Mouse (Mus musculus): ENCODE measurements around the gene Sp8.

Sp8 gene

GRCm38 (mm10) chr12:118849203-118849861 is 3.2 kb downstream of the Sp8 start:
- DNase-seq: peak in 1 of 2 experiments; percentile 9

GRCm38 (mm10) chr12:118849996-118850395 is 3.9 kb downstream of the Sp8 start:
- no peak for DNase-seq

DNA sequence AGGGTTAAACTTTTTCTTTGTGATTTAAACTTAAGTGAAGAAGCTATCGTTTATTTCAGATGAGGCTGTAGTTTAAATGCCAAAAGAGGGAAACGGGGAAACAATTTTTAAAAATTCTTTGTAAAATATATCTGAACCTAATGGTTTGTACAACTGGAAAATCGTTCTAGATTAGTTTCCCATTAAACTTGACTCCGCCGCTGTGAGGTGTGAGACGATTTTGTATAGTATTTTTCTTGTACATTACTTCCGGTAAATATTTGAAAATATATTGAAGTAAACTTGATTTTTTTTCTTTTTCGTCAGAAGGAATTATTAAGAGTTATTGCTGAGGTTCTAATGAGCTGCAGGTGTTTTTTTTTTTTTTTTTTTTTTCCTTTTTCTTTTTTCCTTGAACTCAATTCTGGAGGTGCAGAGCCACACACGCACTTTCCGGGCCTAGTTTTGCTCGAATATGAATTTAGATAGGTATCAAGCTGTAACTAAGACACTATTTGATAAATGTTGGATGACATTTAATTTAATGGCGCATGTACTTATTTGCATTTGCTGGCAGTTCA is 4.8 kb downstream of the Sp8 start:
- no peak for DNase-seq

DNA sequence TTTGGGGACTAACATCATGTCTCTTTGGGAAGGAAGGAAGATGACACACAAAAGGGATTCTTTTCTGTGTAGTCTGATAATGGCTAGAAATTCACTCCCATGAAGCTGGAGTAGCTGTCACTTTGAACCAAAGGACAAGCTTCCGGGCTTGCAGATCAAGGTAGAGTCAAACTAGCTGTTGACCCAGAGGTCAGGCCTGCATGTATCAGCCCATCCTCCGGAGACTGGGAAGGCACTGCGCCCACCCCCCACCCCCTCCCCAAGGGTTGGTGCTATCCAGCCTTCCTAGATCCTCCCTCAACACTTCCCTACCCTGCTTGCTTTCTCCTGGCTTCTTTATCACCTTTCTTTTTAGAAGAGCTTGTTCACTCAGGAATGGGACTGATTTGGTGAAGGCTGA is 7.2 kb downstream of the Sp8 start:
- no peak for DNase-seq

DNA sequence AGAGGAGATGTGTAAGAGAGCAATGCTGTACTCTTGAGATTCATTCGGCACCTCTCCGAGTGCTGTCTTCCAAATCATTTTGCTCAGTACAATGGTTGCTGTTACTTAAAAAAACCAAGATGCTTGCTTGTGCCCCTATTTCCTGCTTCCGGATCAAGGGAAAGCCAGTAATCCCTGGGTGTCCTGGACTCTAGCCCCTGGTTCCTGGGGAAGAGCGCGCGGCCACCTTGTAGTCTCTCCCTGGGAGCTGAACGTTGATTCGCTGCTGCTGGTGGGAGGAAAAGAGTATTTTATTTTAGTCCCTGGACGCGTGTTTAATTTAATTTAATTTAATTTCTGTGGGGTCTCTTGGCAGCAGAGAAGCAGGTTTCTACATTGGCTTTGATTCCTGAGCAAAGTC is 8.3 kb downstream of the Sp8 start:
- DNase-seq: no peak

DNA sequence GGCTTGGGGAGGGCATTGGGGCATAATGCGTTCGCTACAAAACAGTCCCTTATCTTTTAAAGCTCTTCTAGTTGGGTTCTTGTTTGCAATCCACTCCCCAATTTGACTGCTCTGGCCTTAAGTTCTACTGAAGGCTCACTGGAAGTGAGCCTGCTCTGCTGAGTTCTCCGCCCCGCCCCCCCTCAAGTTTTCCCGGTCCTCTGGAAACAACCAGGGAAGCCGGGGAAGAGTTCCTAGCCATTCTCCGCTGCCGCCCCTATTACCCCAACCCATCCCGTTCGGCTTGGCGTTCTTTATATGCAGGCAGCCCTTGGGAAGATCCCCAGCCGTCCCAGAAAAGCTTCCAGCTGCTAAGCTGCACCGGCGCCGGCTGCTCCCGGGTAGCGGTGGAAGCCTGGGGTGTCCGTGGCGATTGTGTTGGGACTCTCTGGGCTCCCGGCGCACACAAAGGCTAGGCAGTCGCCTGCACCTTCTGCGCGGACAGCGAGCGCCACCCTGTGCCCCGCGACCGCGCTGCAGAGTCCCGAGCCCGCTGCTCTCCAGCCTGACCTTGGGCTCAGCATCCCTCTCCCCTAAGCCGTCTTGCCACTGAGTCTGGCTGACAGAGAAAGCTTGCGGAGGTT is 8.8 kb downstream of the Sp8 start:
- DNase-seq: peak; percentile 30 to 33

DNA sequence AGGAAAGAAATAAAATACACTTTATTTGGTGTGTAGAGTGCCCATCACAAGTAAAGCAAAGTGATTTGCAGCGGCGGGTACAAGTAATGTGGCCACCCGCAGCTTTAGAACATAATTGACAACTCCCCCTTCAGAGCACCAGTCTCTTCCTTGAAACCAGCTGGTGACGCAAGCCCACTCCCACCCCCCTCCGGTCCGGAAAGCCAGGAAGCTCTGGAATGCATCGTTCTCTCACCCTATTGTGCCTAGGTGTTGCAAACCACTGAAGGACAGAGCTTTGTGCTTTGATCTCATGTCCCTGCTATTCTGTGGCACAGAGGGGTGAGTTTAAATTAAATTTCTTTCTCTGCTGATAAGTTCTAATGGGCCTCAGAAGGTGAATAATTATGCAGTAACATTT is 10.0 kb downstream of the Sp8 start:
- DNase-seq: no peak

DNA sequence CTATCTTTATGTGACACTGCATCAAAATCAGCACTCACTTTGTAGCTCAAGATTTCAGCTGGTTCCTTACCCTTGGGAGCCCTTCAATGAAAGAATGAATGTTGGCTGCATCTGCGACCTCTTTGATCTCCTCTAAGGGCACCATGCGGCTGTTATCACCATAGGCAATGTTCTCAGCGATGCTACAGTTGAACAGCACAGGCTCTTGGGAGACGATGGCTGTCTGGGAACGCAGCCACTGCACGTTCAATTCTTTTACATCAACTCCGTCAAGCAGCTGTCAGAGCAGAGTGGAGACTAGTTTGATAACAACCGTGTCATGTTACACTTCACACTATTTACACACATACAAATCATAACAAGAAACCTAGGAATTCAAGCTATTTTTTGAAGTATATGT is 26.5 kb downstream of the Sp8 start:
- no peak for DNase-seq

- DNase-seq: no peak
Measured at GRCm38 (mm10) chr12:118882790-118883189, 36.7 kb downstream of the Sp8 start.

GRCm38 (mm10) chr12:118887964-118888363 is 41.8 kb downstream of the Sp8 start:
- DNase-seq: no peak
